Mouse (Mus musculus): ENCODE results near the gene Usp46.
"Not testable (repeated sequence)": the region's sequence is repeated elsewhere in the genome, so short reads cannot be mapped to it uniquely, and the experiment has no call there.

- peak; percentile 28 for TF ChIP-seq CTCF (IDR thresholded peaks at IDR 0.05; ENCODE audit: low read depth)
- not testable (repeated sequence) for TF ChIP-seq EP300 (IDR thresholded peaks at IDR 0.05; ENCODE audit: low read depth)
Measured at GRCm38 (mm10) chr5:74070564-74070963, 2.3 kb upstream of the Usp46 start.

All from liver, postnatal 0 days (tissue).